Mouse (Mus musculus) lung, embryonic 14.5 days (tissue): ENCODE measurements at regions not wholly inside any gene's neighbourhood (a gene's known extent, or its start where the extent isn't known, plus 50 kb on each side); places are given as distances from the start of the nearest gene placed in this dataset.

Experiments used
- ATAC-seq: fragments of 200-750 bp; cut with Nextera tagmentation; 2 replicates; pipeline ENCODE4 v1.8.0; 2017; ENCODE audit warnings: mild to moderate bottlenecking, moderate TSS enrichment, moderate library complexity; ENCODE audit not compliant: insufficient read depth
- DNase-seq: peaks from one replicate; pipeline ENCODE4 v3.0.0-alpha.2; 2015
- H3K27ac ChIP-seq: fragments of 300-500 bp; sonication (generic); 2 replicates; pipeline ENCODE4 v1.5.1; 2014; ENCODE audit warnings: low read depth, mild to moderate bottlenecking, moderate library complexity
- H3K27me3 ChIP-seq: fragments of 300-500 bp; sonication (generic); 2 replicates; pipeline ENCODE4 v1.6.1; 2014; ENCODE audit warnings: low read length, control low read depth; ENCODE audit not compliant: insufficient read depth
- H3K36me3 ChIP-seq: fragments of 300-500 bp; sonication (generic); 2 replicates; pipeline ENCODE4 v1.6.1; 2014; ENCODE audit warnings: control low read depth; ENCODE audit not compliant: insufficient read depth
- H3K4me1 ChIP-seq: fragments of 300-500 bp; sonication (generic); 2 replicates; pipeline ENCODE4 v1.6.1; 2014; ENCODE audit warnings: antibody characterized with exemption, control low read depth; ENCODE audit not compliant: insufficient read depth
- H3K4me2 ChIP-seq: fragments of 300-500 bp; sonication (generic); 2 replicates; pipeline ENCODE4 v1.6.1; 2014; ENCODE audit warnings: mild to moderate bottlenecking
- H3K4me3 ChIP-seq: fragments of 300-500 bp; sonication (generic); 2 replicates; pipeline ENCODE4 v1.5.1; 2014; ENCODE audit warnings: low read depth, low read length
- H3K9ac ChIP-seq: fragments of 300-500 bp; sonication (generic); 2 replicates; pipeline ENCODE4 v1.6.1; 2014
- H3K9me3 ChIP-seq: fragments of 300-500 bp; sonication (generic); 2 replicates; pipeline ENCODE4 v1.6.1; 2016; ENCODE audit warnings: low read depth, low read length, control low read depth
- CTCF ChIP-seq: IDR thresholded peaks from 2 replicates; pipeline ENCODE4 v1.5.1; 2016; ENCODE audit warnings: antibody characterized with exemption, low read depth
- WGBS: fragments of 180-500 bp; shearing (Covaris S2); extraction: QIAGEN DNeasy Blood & Tissue Kit; methylation state at CpG from one replicate; pipeline ENCODE4 v1.1.7; 2014; 5-methylcytosine and 5-hydroxymethylcytosine counted together

DNA sequence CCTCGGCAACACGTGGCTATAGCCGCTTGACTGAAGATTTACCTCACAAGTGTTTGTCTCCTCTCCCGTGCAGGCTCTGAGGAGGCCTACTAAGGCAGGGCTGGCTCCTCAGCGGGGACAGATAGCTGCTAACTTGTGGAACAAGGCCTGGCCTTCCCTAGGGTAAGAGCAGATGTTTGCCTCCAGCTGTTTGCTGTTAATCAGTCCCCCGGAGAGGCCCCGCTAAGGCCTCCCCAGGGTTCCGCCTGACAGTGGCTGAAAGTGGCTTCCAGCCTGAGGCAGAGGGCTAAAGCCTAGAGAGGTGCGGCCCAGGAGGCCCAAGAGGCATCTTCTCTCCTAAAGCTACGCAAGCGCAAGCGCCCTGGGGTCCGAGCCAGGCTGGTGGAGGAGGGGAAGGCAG is 52.1 kb upstream of the Dlx4 start:
- DNase-seq (peak; percentile 53), ATAC-seq (no peak)
- Histone ChIP-seq H3K9ac (no peak overlapping the region), H3K27me3 (peaks cover 33% of the 10 kb centered on the region), H3K36me3 (no peaks in the 10 kb centered on the region), H3K4me2 (no peak overlapping the region), H3K4me3 (no peak overlapping the region), H3K27ac (no peak overlapping the region), H3K4me1 (no peaks in the 10 kb centered on the region), H3K9me3 (no peaks in the 10 kb centered on the region)
- WGBS, result 28% methylated on average over 13 of the region's 13 CpGs
- TF ChIP-seq CTCF, result no peak

DNA sequence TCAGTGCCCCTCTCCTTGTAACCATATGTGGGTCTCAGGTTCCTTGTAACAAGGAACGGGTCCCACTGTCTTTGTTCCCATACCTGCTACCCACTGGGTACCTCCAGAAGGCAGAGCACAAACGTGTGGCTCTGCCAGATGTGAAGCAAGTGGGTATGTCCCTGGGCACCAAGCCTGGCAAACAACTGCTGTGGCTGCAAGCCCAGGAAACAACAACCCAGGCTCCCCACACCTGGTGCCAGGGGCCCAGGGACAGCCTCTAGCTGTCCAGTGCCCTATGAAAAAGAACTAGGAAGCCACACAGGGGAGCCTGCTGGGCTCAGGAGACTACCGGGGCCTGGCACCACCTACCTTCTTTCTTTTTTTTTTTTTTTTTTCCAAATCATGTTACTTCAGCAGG is 54.9 kb upstream of the Dlx4 start:
- H3K4me3 ChIP-seq, result no peak overlapping the region
- WGBS, result 68% methylated on average over 3 of the region's 3 CpGs
- peaks cover 39% of the 10 kb centered on the region for H3K27me3 ChIP-seq
- no peak overlapping the region for H3K4me2 ChIP-seq
- DNase-seq, result no peak
- no peak overlapping the region for H3K9ac ChIP-seq
- H3K9me3 ChIP-seq, result no peaks in the 10 kb centered on the region
- TF ChIP-seq CTCF, result no peak
- no peaks in the 10 kb centered on the region for H3K4me1 ChIP-seq
- no peak for ATAC-seq
- H3K36me3 ChIP-seq, result no peaks in the 10 kb centered on the region
- no peak overlapping the region for H3K27ac ChIP-seq

DNA sequence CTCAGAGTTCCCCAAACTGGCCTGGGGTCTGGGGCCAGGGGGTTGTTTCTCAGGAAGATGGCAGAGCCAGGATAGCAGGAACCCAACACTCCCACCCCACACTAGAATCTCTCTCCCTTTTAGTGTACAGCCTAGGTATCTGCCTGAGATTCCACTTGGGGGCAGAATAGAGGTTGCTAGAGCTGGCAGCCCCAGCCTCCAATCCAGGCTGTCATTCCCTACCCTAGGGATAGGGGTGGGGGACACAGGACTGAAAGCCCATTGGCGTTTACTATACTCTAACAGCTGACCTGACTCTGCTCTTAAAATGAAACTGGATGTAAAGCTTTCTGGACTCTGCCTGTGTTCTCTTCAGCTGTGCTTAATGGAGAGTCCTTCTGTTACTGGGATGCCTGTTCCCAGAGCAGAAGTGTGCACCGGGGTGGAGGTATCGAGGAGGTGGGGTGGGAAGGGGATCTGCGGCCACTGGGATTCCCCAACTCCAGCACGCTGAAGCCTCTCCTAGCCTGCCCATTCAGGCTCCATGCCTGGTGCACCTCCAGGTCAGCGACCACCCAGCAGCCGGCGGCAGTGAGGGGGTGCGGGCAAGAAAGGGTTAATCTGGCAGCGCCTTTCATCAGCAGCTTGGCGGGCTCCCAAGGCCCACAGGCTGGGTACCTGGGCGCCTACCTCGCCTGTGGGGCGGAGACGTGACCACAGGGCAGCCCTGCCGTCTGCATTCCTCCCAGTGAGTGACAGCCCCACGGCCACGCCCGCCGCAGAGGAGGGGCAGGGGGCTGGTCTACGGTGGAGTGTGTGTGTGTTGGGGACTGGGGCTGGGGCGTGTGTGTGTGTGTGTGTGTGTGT is 50.9 kb upstream of the Tac4 start:
- Histone ChIP-seq H3K9ac (no peak overlapping the region), H3K4me3 (peak overlapping the region; percentile 30), H3K9me3 (no peaks in the 10 kb centered on the region), H3K4me1 (peaks cover 15% of the 10 kb centered on the region; the same call in 1 of the 2 replicates), H3K27me3 (peaks cover 4% of the 10 kb centered on the region; the same call in 1 of the 2 replicates), H3K36me3 (no peaks in the 10 kb centered on the region), H3K4me2 (peak overlapping the region; percentile 66), H3K27ac (peak overlapping the region; percentile 79)
- WGBS, result 3% methylated on average over 22 of the region's 22 CpGs
- peak; percentile 42 for TF ChIP-seq CTCF
- ATAC-seq (peak; percentile 93), DNase-seq (peak; percentile 86)

DNA sequence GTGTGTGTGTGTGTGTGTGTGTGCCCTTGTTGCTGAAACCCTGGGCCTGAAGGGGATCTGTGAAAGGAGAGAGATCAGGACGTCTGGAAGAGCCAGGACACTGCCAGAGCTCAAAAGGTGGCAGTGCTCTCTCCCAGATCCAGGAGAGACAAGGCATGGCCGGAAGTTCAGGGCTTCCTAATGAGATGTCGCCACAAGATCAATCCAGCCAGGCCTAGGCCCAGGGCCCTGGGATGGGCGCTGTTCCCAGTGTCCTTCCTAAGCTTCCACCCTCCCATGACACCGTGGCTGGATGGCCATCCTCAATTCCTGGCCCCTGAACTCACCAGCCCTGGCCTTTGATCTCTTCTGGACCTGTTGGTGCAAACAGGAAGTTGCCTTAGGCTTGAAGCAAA is 50.3 kb upstream of the Tac4 start:
- 19% methylated on average over 5 of the region's 5 CpGs for WGBS
- Histone ChIP-seq H3K4me2 (peak overlapping the region; percentile 66), H3K9ac (peak overlapping the region; percentile 8; the same call in 1 of the 2 replicates), H3K27me3 (peaks cover under 1% of the 10 kb centered on the region; the same call in 1 of the 2 replicates), H3K27ac (peak overlapping the region; percentile 61), H3K9me3 (no peaks in the 10 kb centered on the region), H3K4me1 (peaks cover 15% of the 10 kb centered on the region; the same call in 1 of the 2 replicates), H3K4me3 (no peak overlapping the region), H3K36me3 (no peaks in the 10 kb centered on the region)
- peak; percentile 23 for DNase-seq
- TF ChIP-seq CTCF, result no peak
- peak; percentile 22; the same call in 1 of the 2 replicates for ATAC-seq
